Mouse (Mus musculus): ENCODE measurements around the gene Rbms1. TPM values are rescaled to one million over a fixed set of nuclear protein-coding genes. Genes with fewer than 3 reads are reported as not detected.

Rbms1 gene
- polyA plus RNA-seq, 1 experiment = 94.8 TPM

DNA sequence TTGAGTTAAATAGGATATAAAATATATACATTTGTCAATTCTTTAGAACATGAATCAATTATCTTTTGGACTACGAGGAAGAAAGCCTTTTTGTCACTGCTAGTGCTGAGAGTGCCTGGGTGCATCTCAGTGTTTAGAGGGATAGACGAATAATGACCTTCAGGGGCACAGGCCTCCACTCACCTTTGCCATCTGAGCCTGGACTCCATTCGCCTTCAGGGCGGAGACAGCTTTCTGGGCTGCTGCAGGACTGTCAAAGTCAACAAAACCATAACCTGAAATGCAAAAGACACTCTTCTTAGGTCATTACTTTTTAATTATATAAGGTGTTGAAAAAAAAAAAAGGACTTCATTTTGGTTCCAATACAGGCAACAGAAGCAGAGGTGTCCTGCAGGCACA lies 170.5 kb downstream of the Rbms1 start:
- DNase-seq (ENCODE audit: low read depth in 1 of 2, low spot score in 2 of 2) = no peak
- TF ChIP-seq POLR2A (IDR thresholded peaks at IDR 0.05; ENCODE audit: low read depth, low read length) (no peak), CTCF (IDR thresholded peaks at IDR 0.05; ENCODE audit: extremely low read depth, insufficient read depth, insufficient read length, insufficient replicate concordance) (no peak)
- 92% methylated on average over 4 of the region's 4 CpGs for WGBS
- Histone ChIP-seq H3K4me1 (ENCODE audit: control insufficient read depth, insufficient read depth, insufficient read length) (no peaks in the 10 kb centered on the region), H3K4me3 (ENCODE audit: extremely low read depth, insufficient read depth, insufficient read length) (no peak overlapping the region), H3K27me3 (ENCODE audit: control insufficient read depth, insufficient read depth, low read length) (no peaks in the 10 kb centered on the region), H3K36me3 (ENCODE audit: control insufficient read depth, insufficient read depth, low read length) (peaks cover 10% of the 10 kb centered on the region), H3K27ac (ENCODE audit: insufficient read depth, low read length) (no peak overlapping the region)

DNA sequence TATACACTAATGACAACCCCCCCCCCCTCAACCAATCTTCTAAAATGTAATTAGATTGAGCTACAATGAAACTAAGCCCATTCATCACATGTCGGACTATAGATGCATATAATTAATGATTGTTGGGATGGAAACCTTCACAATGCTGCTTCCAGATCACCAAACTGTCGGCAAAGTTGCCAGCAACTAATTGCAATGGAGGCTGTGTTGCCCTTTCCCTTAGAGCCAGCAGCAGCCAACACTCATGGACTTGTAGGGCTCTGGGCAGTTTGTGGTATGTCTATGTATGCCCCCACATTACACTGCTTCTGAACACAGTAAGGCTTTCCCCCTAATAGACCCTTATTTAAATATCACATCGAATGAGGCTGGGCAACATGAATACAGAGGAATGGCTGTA lies 173.9 kb downstream of the Rbms1 start:
- 90% methylated on average over 3 of the region's 3 CpGs for WGBS
- H3K36me3 ChIP-seq (ENCODE audit: control insufficient read depth, insufficient read depth, low read length) = peaks cover 6% of the 10 kb centered on the region

DNA sequence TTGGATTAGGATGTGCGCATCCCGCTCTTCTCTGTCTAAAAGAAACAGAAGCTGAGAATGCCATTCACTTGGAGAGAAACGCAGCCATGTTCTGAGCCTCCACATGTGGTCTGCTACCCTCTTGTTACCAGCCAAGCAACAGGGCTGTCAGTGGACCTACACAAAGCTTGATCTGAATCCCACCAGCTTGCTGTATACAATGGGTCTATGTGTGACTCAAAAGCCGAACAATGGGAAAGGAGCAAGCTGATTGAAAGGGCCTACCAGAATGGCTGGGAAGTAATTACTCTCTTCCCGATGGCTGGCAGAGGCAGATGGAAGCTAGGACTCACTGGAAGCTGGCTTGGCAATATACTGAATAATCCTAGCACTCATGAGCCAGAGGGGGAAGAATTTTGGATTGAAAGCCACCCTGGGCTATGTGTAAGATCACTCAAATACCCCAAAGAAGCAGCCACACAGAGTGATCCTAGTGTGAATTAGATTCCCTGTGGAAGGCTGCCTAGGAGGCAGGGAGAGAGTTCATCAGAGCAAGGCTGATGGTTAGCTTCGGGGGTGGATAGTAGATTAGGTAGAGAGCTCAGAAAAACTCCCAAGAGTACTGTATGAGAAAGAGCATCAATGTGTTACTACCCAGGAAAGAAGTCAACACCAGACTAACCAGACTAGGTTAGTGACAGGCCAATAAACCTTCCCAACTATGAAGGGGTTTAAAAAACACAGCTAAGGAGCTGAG lies 174.7 kb downstream of the Rbms1 start:
- no peaks in the 10 kb centered on the region for H3K27me3 ChIP-seq (ENCODE audit: control insufficient read depth, insufficient read depth, low read length)
- H3K4me3 ChIP-seq (ENCODE audit: extremely low read depth, insufficient read depth, insufficient read length) = no peak overlapping the region
- H3K4me1 ChIP-seq (ENCODE audit: control insufficient read depth, insufficient read depth, insufficient read length) = no peaks in the 10 kb centered on the region
- no peak for DNase-seq (ENCODE audit: low read depth in 1 of 2, low spot score in 2 of 2)
- no peak overlapping the region for H3K27ac ChIP-seq (ENCODE audit: insufficient read depth, low read length)
- TF ChIP-seq POLR2A (IDR thresholded peaks at IDR 0.05; ENCODE audit: low read depth, low read length) = no peak
- TF ChIP-seq CTCF (IDR thresholded peaks at IDR 0.05; ENCODE audit: extremely low read depth, insufficient read depth, insufficient read length, insufficient replicate concordance) = no peak
- peaks cover 6% of the 10 kb centered on the region for H3K36me3 ChIP-seq (ENCODE audit: control insufficient read depth, insufficient read depth, low read length)
- 94% methylated on average over 6 of the region's 6 CpGs for WGBS

More for the DNA sequence above, 173.9 kb downstream of the Rbms1 start:
- Histone ChIP-seq H3K27me3 (ENCODE audit: control insufficient read depth, insufficient read depth, low read length) (no peaks in the 10 kb centered on the region), H3K4me3 (ENCODE audit: extremely low read depth, insufficient read depth, insufficient read length) (no peak overlapping the region), H3K27ac (ENCODE audit: insufficient read depth, low read length) (no peak overlapping the region), H3K4me1 (ENCODE audit: control insufficient read depth, insufficient read depth, insufficient read length) (no peaks in the 10 kb centered on the region)
- TF ChIP-seq POLR2A (IDR thresholded peaks at IDR 0.05; ENCODE audit: low read depth, low read length) = no peak
- TF ChIP-seq CTCF (IDR thresholded peaks at IDR 0.05; ENCODE audit: extremely low read depth, insufficient read depth, insufficient read length, insufficient replicate concordance) = no peak
- no peak for DNase-seq (ENCODE audit: low read depth in 1 of 2, low spot score in 2 of 2)

DNA sequence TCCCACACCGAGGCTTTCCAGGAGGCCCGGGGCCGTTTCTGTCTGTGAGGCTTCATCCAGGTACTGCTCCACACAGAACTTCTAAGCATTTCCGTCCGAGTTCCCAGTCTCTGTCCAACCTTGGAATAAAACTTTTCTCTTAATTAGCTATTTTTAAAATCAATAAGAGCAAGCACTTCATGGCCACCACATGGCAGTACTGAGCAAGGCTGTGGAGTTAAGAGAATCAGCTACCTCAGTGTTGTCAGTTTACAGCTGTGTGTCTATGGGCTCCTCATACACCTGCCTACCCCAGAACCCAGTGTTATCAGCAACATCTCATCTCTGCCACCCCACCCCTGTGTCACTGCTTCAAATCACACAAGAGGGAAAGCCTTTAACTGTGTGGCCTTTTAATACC lies 175.9 kb downstream of the Rbms1 start:
- Histone ChIP-seq H3K36me3 (ENCODE audit: control insufficient read depth, insufficient read depth, low read length) (peaks cover 4% of the 10 kb centered on the region), H3K27ac (ENCODE audit: insufficient read depth, low read length) (no peak overlapping the region), H3K27me3 (ENCODE audit: control insufficient read depth, insufficient read depth, low read length) (no peaks in the 10 kb centered on the region), H3K4me3 (ENCODE audit: extremely low read depth, insufficient read depth, insufficient read length) (no peak overlapping the region), H3K4me1 (ENCODE audit: control insufficient read depth, insufficient read depth, insufficient read length) (no peaks in the 10 kb centered on the region)
- 92% methylated on average over 5 of the region's 5 CpGs for WGBS
- DNase-seq (ENCODE audit: low read depth in 1 of 2, low spot score in 2 of 2) = no peak
- TF ChIP-seq POLR2A (IDR thresholded peaks at IDR 0.05; ENCODE audit: low read depth, low read length) (no peak), CTCF (IDR thresholded peaks at IDR 0.05; ENCODE audit: extremely low read depth, insufficient read depth, insufficient read length, insufficient replicate concordance) (no peak)

DNA sequence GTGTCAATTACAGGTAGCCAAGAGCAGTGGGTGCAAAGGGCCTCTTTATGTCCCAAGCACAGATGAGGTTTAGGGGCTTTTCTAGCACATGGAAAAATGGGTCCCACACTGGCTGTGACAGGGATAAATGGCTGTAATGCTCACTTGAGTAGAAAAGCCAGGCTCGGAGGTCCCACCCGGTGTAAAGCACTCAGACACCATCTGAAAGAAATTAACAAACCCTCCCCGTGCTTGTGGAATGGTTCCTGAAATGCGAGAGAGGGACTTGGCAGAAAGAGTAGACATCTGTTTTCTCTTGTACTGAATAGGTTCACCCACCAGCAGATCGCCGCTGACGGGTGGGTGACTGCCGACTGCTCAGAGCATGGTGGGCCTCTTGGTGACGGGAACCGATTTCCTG lies 176.7 kb downstream of the Rbms1 start:
- H3K4me3 ChIP-seq (ENCODE audit: extremely low read depth, insufficient read depth, insufficient read length) = no peak overlapping the region
- 93% methylated on average over 10 of the region's 10 CpGs for whole genome bisulfite sequencing
- H3K27ac ChIP-seq (ENCODE audit: insufficient read depth, low read length) = no peak overlapping the region
- H3K4me1 ChIP-seq (ENCODE audit: control insufficient read depth, insufficient read depth, insufficient read length) = no peaks in the 10 kb centered on the region
- no peak for TF ChIP-seq POLR2A (IDR thresholded peaks at IDR 0.05; ENCODE audit: low read depth, low read length)
- TF ChIP-seq CTCF (IDR thresholded peaks at IDR 0.05; ENCODE audit: extremely low read depth, insufficient read depth, insufficient read length, insufficient replicate concordance) = no peak
- no peaks in the 10 kb centered on the region for H3K27me3 ChIP-seq (ENCODE audit: control insufficient read depth, insufficient read depth, low read length)
- H3K36me3 ChIP-seq (ENCODE audit: control insufficient read depth, insufficient read depth, low read length) = peaks cover 4% of the 10 kb centered on the region
- DNase-seq (ENCODE audit: low read depth in 1 of 2, low spot score in 2 of 2) = no peak

DNA sequence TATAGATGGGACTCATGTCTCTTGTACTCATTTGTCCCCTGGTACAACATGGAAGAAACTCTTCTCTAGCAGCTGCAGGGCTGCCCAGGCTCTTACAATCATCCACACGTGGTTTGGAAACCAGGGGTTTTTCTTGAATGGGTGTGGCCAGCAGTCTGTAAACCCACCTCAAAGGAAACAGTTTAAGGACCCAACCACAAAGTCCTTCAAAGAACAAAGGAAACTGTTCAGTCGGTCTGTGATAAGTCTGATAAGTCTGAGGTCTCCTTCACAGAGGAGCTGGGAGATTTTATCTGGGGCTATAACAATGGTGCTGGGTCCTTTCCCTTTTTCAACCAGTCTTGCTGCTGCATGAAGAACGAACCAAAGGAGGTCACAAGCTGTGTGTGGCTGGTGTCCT lies 188.5 kb downstream of the Rbms1 start:
- Histone ChIP-seq H3K4me1 (ENCODE audit: control insufficient read depth, insufficient read depth, insufficient read length) (peaks cover 5% of the 10 kb centered on the region; the same call in 1 of the 2 replicates), H3K4me3 (ENCODE audit: extremely low read depth, insufficient read depth, insufficient read length) (no peak overlapping the region), H3K36me3 (ENCODE audit: control insufficient read depth, insufficient read depth, low read length) (peaks cover 9% of the 10 kb centered on the region), H3K27ac (ENCODE audit: insufficient read depth, low read length) (no peak overlapping the region), H3K27me3 (ENCODE audit: control insufficient read depth, insufficient read depth, low read length) (no peaks in the 10 kb centered on the region)
- DNase-seq (ENCODE audit: low read depth in 1 of 2, low spot score in 2 of 2) = peak in 1 of 2 experiments; percentile 9
- no peak for TF ChIP-seq CTCF (IDR thresholded peaks at IDR 0.05; ENCODE audit: extremely low read depth, insufficient read depth, insufficient read length, insufficient replicate concordance)
- TF ChIP-seq POLR2A (IDR thresholded peaks at IDR 0.05; ENCODE audit: low read depth, low read length) = no peak
- 10% methylated on average over 3 of the region's 3 CpGs for WGBS

DNA sequence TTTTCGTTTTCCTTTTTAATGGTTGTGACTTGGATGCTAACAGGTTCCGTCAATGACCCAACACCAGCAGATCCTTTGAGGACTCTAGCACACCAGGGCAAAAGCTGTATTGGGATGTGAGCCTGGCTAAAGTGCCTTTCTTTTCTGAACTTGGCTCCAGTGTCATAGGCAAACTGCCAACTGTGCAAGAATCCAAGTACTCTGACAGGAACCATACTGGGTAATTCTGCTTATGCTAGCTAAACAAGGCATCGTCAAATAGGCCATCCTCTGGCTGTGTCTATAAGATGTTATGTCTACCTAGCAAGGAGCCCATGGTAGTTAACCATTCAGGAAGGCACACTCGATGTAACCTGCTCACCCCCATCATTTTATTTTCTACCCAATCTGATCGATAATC lies 189.4 kb downstream of the Rbms1 start:
- Histone ChIP-seq H3K4me1 (ENCODE audit: control insufficient read depth, insufficient read depth, insufficient read length) (peaks cover 5% of the 10 kb centered on the region; the same call in 1 of the 2 replicates), H3K27ac (ENCODE audit: insufficient read depth, low read length) (no peak overlapping the region), H3K27me3 (ENCODE audit: control insufficient read depth, insufficient read depth, low read length) (no peaks in the 10 kb centered on the region), H3K36me3 (ENCODE audit: control insufficient read depth, insufficient read depth, low read length) (peaks cover 8% of the 10 kb centered on the region), H3K4me3 (ENCODE audit: extremely low read depth, insufficient read depth, insufficient read length) (no peak overlapping the region)
- TF ChIP-seq POLR2A (IDR thresholded peaks at IDR 0.05; ENCODE audit: low read depth, low read length) (no peak), CTCF (IDR thresholded peaks at IDR 0.05; ENCODE audit: extremely low read depth, insufficient read depth, insufficient read length, insufficient replicate concordance) (no peak)
- DNase-seq (ENCODE audit: low read depth in 1 of 2, low spot score in 2 of 2) = no peak
- 88% methylated on average over 5 of the region's 5 CpGs for WGBS
